Mouse (Mus musculus) stomach, embryonic 14.5 days (tissue): Measurements from ENCODE around the gene Ntn5. TPM values are rescaled to one million over a fixed set of nuclear protein-coding genes. Genes with fewer than 3 reads are reported as not detected.

Source experiments
- ATAC-seq: fragments of 200-750 bp; cut with Nextera tagmentation; 2 replicates; pipeline ENCODE4 v1.8.0; 2017; ENCODE audit warnings: low read depth, moderate TSS enrichment; ENCODE audit not compliant: insufficient number of reproducible peaks, insufficient read depth, low FRiP score
- H3K27ac ChIP-seq: fragments of 300-500 bp; sonication (generic); 2 replicates; pipeline ENCODE4 v1.5.1; 2014; ENCODE audit warnings: mild to moderate bottlenecking, low read length, moderate library complexity, mixed read lengths
- H3K27me3 ChIP-seq: fragments of 300-500 bp; sonication (generic); 2 replicates; pipeline ENCODE4 v1.6.1; 2014; ENCODE audit warnings: low read length, control low read depth, mixed read lengths; ENCODE audit not compliant: control insufficient read depth, insufficient read depth
- H3K36me3 ChIP-seq: fragments of 300-500 bp; sonication (generic); 2 replicates; pipeline ENCODE4 v1.6.1; 2014; ENCODE audit warnings: mild to moderate bottlenecking, control low read depth, low read length, moderate library complexity, mixed read lengths; ENCODE audit not compliant: control insufficient read depth, insufficient read depth
- H3K4me1 ChIP-seq: fragments of 300-500 bp; sonication (generic); 2 replicates; pipeline ENCODE4 v1.6.1; 2014; ENCODE audit warnings: low read length, control low read depth, mixed read lengths; ENCODE audit not compliant: control insufficient read depth, insufficient read depth
- H3K4me2 ChIP-seq: fragments of 300-500 bp; sonication (generic); replicated peaks from 2 replicates; pipeline ENCODE4 v1.6.1; 2014; ENCODE audit warnings: low read depth, low read length, control low read depth
- H3K4me3 ChIP-seq: fragments of 300-500 bp; sonication (generic); 2 replicates; pipeline ENCODE4 v1.5.1; 2014; ENCODE audit warnings: low read depth, low read length, control low read depth
- H3K9ac ChIP-seq: fragments of 300-500 bp; sonication (generic); replicated peaks from 2 replicates; pipeline ENCODE4 v1.6.1; 2014; ENCODE audit warnings: low read depth, mild to moderate bottlenecking, control low read depth, low read length, moderate library complexity, mixed read lengths
- H3K9me3 ChIP-seq: fragments of 300-500 bp; sonication (generic); 2 replicates; pipeline ENCODE4 v1.6.1; 2016; ENCODE audit warnings: low read depth, low read length, control low read depth; ENCODE audit not compliant: control insufficient read depth
- WGBS: fragments of 180-500 bp; shearing (Covaris S2); extraction: QIAGEN DNeasy Blood & Tissue Kit; methylation state at CpG from one replicate; pipeline ENCODE4 v1.1.7; 2014; 5-methylcytosine and 5-hydroxymethylcytosine counted together
- polyA plus RNA-seq: library from polyadenylated mRNA; unstranded; fragments of >200 nt; fragmentation: Nextera tagmentation; extraction: Ambion mirVana; gene quantifications from 2 replicates; pipeline ENCODE4 v1.2.1, GENCODE M21; 2014

The Ntn5 gene
- polyA plus RNA-seq, 1 experiment from 2014 or later, result 0.67 TPM

- no peak overlapping the region for H3K9ac ChIP-seq
Measured at GRCm38 (mm10) chr7:45641391-45642040, 42.3 kb upstream of the Ntn5 start.

GRCm38 (mm10) chr7:45642083-45642482, 41.7 kb upstream of the Ntn5 start:
- no peaks in the 10 kb centered on the region for H3K36me3 ChIP-seq
- H3K27ac ChIP-seq, result peak overlapping the region; percentile 11; the same call in 1 of the 2 replicates
- H3K27me3 ChIP-seq, result no peaks in the 10 kb centered on the region
- no peaks in the 10 kb centered on the region for H3K9me3 ChIP-seq
- H3K4me2 ChIP-seq, result peak overlapping the region; percentile 84
- ATAC-seq, result no peak
- peak overlapping the region; percentile 43; the same call in 1 of the 2 replicates for H3K4me3 ChIP-seq
- 82% methylated on average over 5 of the region's 5 CpGs for WGBS
- H3K9ac ChIP-seq, result no peak overlapping the region
- peaks cover 46% of the 10 kb centered on the region for H3K4me1 ChIP-seq

More at GRCm38 (mm10) chr7:45641391-45642040, 42.3 kb upstream of the Ntn5 start:
- 45% methylated on average over 17 of the region's 17 CpGs for WGBS
- no peaks in the 10 kb centered on the region for H3K36me3 ChIP-seq
- H3K9me3 ChIP-seq, result no peaks in the 10 kb centered on the region
- ATAC-seq, result no peak
- H3K27ac ChIP-seq, result peak overlapping the region; percentile 11; the same call in 1 of the 2 replicates
- H3K4me1 ChIP-seq, result peaks cover 46% of the 10 kb centered on the region
- no peaks in the 10 kb centered on the region for H3K27me3 ChIP-seq
- H3K4me2 ChIP-seq, result peak overlapping the region; percentile 84; the same call in 1 of the 2 replicates
- peak overlapping the region; percentile 43; the same call in 1 of the 2 replicates for H3K4me3 ChIP-seq

GRCm38 (mm10) chr7:45642503-45643255, 41.1 kb upstream of the Ntn5 start:
- no peak for ATAC-seq
- peak overlapping the region; percentile 84 for H3K4me2 ChIP-seq
- no peaks in the 10 kb centered on the region for H3K27me3 ChIP-seq
- peak overlapping the region; percentile 43 for H3K4me3 ChIP-seq
- 31% methylated on average over 16 of the region's 16 CpGs for WGBS
- H3K4me1 ChIP-seq, result peaks cover 46% of the 10 kb centered on the region
- peak overlapping the region; percentile 92 for H3K27ac ChIP-seq
- no peaks in the 10 kb centered on the region for H3K36me3 ChIP-seq
- no peaks in the 10 kb centered on the region for H3K9me3 ChIP-seq
- H3K9ac ChIP-seq, result peak overlapping the region; percentile 63

GRCm38 (mm10) chr7:45643441-45644178, 40.2 kb upstream of the Ntn5 start:
- ATAC-seq, result peak; percentile 91
- Histone ChIP-seq H3K4me2 (peak overlapping the region; percentile 84), H3K4me1 (peaks cover 39% of the 10 kb centered on the region), H3K27me3 (no peaks in the 10 kb centered on the region), H3K4me3 (peak overlapping the region; percentile 43), H3K36me3 (no peaks in the 10 kb centered on the region), H3K9me3 (no peaks in the 10 kb centered on the region), H3K9ac (peak overlapping the region; percentile 63), H3K27ac (peak overlapping the region; percentile 92)
- 4% methylated on average over 28 of the region's 28 CpGs for WGBS

- Histone ChIP-seq H3K4me1 (peaks cover 39% of the 10 kb centered on the region), H3K27me3 (no peaks in the 10 kb centered on the region), H3K36me3 (no peaks in the 10 kb centered on the region), H3K4me2 (peak overlapping the region; percentile 84), H3K27ac (peak overlapping the region; percentile 66; the same call in 1 of the 2 replicates), H3K9ac (no peak overlapping the region), H3K4me3 (peak overlapping the region; percentile 28), H3K9me3 (no peaks in the 10 kb centered on the region)
- ATAC-seq, result 0 out of 2 replicates have a peak, but pooled peaks have one; percentile 5
- WGBS, result 6% methylated on average over 18 of the region's 18 CpGs
Measured at GRCm38 (mm10) chr7:45644183-45644582, 39.6 kb upstream of the Ntn5 start.

- peaks cover 37% of the 10 kb centered on the region for H3K4me1 ChIP-seq
- H3K4me2 ChIP-seq, result peak overlapping the region; percentile 84
- H3K4me3 ChIP-seq, result peak overlapping the region; percentile 28; the same call in 1 of the 2 replicates
- H3K9ac ChIP-seq, result no peak overlapping the region
- H3K27me3 ChIP-seq, result no peaks in the 10 kb centered on the region
- no peaks in the 10 kb centered on the region for H3K9me3 ChIP-seq
- no peak for ATAC-seq
- H3K36me3 ChIP-seq, result no peaks in the 10 kb centered on the region
- WGBS, result 66% methylated on average over 6 of the region's 6 CpGs
- peak overlapping the region; percentile 66; the same call in 1 of the 2 replicates for H3K27ac ChIP-seq
Measured at GRCm38 (mm10) chr7:45644872-45645590, 38.8 kb upstream of the Ntn5 start.

GRCm38 (mm10) chr7:45645591-45645971, 38.2 kb upstream of the Ntn5 start:
- H3K4me2 ChIP-seq, result no peak overlapping the region
- no peak overlapping the region for H3K9ac ChIP-seq
- WGBS, result 84% methylated on average over 7 of the region's 7 CpGs
- ATAC-seq, result no peak
- no peak overlapping the region for H3K27ac ChIP-seq
- H3K9me3 ChIP-seq, result no peaks in the 10 kb centered on the region
- peaks cover 32% of the 10 kb centered on the region for H3K4me1 ChIP-seq
- no peaks in the 10 kb centered on the region for H3K27me3 ChIP-seq
- H3K36me3 ChIP-seq, result no peaks in the 10 kb centered on the region
- no peak overlapping the region for H3K4me3 ChIP-seq
